Mouse (Mus musculus): ENCODE data around the gene Coch.
"Not testable (repeated sequence)": the region's sequence is repeated elsewhere in the genome, so short reads cannot be mapped to it uniquely, and the experiment has no call there.

The Coch gene

GRCm38 (mm10) chr12:51649401-51649800 is 56.3 kb downstream of the Coch start:
- DNase-seq, result not testable (repeated sequence)
